Mouse (Mus musculus): ENCODE measurements around the gene Tmem88.

Gene Tmem88

GRCm38 (mm10) chr11:69403691-69404594 lies 5.9 kb upstream of the Tmem88 start:
- DNase-seq = peak in 1 of 2 experiments; percentile 37

- peak in 1 of 2 experiments; percentile 22 for DNase-seq
Measured at GRCm38 (mm10) chr11:69401987-69402386, 4.0 kb upstream of the Tmem88 start.

- DNase-seq = peak; percentile 90 to 91
Measured at GRCm38 (mm10) chr11:69401210-69401637, 3.2 kb upstream of the Tmem88 start.

GRCm38 (mm10) chr11:69400083-69400850 lies 2.2 kb upstream of the Tmem88 start:
- DNase-seq = peak in 1 of 2 experiments; percentile 31

GRCm38 (mm10) chr11:69399201-69400082 lies 1.4 kb upstream of the Tmem88 start:
- DNase-seq = peak; percentile 22 to 56

- DNase-seq = peak in 1 of 2 experiments; percentile 43
Measured at GRCm38 (mm10) chr11:69398486-69399200, 609 bp upstream of the Tmem88 start.

- peak; percentile 55 to 70 for DNase-seq
Measured at GRCm38 (mm10) chr11:69397581-69398057, 415 bp downstream of the Tmem88 start.

GRCm38 (mm10) chr11:69396772-69397171 lies 1.3 kb downstream of the Tmem88 start:
- peak; percentile 73 to 82 for DNase-seq

- peak; percentile 96 to 97 for DNase-seq
Measured at GRCm38 (mm10) chr11:69395634-69396373, 2.2 kb downstream of the Tmem88 start.

GRCm38 (mm10) chr11:69395235-69395633 lies 2.8 kb downstream of the Tmem88 start, which contains the start of the genes Naa38 and Cyb5d1:
TSS of gene Naa38 (plus strand) at chr11:69395487.
TSS of gene Cyb5d1 (minus strand) at chr11:69395631.
- DNase-seq = peak; percentile 91

GRCm38 (mm10) chr11:69394591-69395167 lies 3.4 kb downstream of the Tmem88 start:
- peak in 1 of 2 experiments; percentile 23 for DNase-seq

- peak in 1 of 2 experiments; percentile 75 for DNase-seq
Measured at GRCm38 (mm10) chr11:69390400-69391034, 7.5 kb downstream of the Tmem88 start.

GRCm38 (mm10) chr11:69389531-69390399 lies 8.3 kb downstream of the Tmem88 start:
- DNase-seq = peak; percentile 31 to 61

GRCm38 (mm10) chr11:69388680-69389079 lies 9.4 kb downstream of the Tmem88 start:
- DNase-seq = no peak

- DNase-seq = no peak
Measured at GRCm38 (mm10) chr11:69386758-69387157, 11.3 kb downstream of the Tmem88 start.

GRCm38 (mm10) chr11:69384979-69385378 lies 13.1 kb downstream of the Tmem88 start:
- DNase-seq = no peak

GRCm38 (mm10) chr11:69382478-69383105 lies 15.4 kb downstream of the Tmem88 start:
- DNase-seq = no peak

GRCm38 (mm10) chr11:69381356-69381755 lies 16.7 kb downstream of the Tmem88 start:
- DNase-seq = no peak

Data from lung, postnatal 4 days (tissue).